Mouse (Mus musculus) gastrocnemius, postnatal 25 days (tissue): ENCODE measurements around the gene Serpina1d. TPM values are rescaled to one million over a fixed set of nuclear protein-coding genes. Genes with fewer than 3 reads are reported as not detected.
"Not testable (repeated sequence)": the region's sequence is repeated elsewhere in the genome, so short reads cannot be mapped to it uniquely, and the experiment has no call there.

Experiments
- DNase-seq: peaks from one replicate; pipeline ENCODE4 v3.0.0; 2022
- long read RNA-seq, 2 experiments: library from polyadenylated mRNA; stranded (forward); transcript quantifications; one replicate each; pipeline ENCODE4 v2.0.0; 2021
- total RNA-seq, 2 experiments: library from RNA; stranded (reverse); gene quantifications; 1 replicate in 1 of 2; 2 replicates in 1 of 2; pipeline ENCODE4 v1.2.3; 2021

Serpina1d gene
- total RNA-seq: not detected
- long read RNA-seq, experiment 1: 0 reads
- long read RNA-seq, experiment 2: 0 reads

DNA sequence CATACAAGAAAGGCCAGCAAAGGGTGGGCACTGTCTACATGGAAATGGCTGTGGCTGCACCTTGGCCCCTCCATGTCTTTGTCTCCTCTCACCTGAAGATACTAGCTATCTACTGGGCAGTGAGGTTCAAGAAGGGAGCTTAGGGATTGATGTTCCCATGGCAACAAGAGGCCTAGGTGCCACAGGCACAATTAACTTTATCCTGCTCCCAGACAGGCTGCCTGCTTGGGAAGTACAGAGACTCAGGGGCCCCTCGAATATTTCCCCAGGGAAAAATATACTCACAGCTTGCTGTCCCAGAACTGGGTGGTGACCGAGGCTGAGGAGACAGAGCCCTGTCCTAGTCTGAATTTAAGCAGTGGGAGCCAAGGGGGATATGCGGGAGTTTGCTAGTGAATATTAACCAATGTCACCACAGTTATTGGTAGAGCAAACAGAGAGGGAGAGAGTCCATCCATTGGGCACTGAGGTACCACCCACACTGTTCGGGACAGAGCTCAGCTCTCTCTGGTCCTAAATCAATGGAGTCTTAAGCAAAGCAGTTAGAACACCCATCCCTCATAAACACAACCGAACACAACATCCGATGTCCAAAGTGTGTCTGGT, at the start of gene Serpina1d:
Serpina1d (minus strand) TSS at position 347 of the 606 bp plus-strand sequence.
- DNase-seq: not testable (repeated sequence)

DNA sequence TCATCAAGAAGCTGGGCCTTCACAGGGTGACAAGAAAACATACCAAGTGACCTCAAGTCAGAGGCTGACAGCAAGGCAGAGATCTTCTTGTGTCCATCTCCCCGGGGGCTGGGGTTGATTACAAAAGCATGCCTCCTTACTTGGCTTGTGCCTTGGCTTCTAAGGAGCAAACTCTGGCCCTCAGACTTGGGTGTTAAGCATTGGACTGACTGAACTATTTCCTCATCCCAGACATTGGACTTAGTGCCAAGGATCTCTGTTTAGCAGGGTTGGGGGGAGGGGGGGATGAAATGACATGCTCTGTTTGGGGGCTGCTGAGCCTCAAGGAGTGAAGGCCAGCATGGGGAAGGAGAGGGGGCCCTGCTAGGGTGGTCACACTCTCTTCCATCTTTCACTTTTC, 2.8 kb downstream of the Serpina1d start:
- not testable (repeated sequence) for DNase-seq

DNA sequence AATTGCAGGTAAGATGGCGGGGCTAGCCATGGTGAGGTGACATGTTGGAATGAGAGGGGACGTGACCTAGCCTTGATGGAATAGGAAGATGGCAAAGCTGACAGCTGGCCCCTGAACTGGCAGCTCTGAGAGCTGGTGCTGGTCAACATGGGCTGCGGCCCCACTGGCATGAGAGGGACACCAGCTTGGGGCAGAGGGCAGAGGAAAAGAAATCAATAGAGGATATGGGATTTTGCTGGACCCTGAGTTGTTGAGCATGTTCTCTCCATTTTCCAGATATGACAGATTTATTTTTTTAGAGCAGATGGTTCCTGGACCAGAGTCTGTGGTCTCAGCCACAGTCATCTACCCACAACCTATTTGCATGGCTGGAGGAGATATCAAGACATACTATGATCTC, 10.3 kb downstream of the Serpina1d start:
- DNase-seq: not testable (repeated sequence)

DNA sequence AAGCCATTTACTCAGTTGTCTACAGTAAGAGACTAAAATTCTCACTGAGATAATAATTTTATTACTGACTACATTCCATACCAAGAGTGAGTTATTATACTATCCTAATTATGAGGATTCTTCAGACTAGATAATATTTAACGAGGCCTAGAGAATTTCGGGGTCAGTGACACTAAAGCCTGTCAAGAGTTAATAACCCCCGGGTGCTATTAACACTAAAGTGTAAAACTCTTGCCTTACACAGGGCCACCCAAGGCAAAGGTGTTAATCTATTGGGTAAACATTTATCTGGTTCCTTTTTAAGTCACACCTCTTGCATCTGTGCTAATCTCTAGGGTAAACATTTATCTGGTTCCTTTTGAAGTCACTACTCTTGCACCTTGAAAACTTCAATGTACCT, 13.1 kb downstream of the Serpina1d start:
- DNase-seq: not testable (repeated sequence)

DNA sequence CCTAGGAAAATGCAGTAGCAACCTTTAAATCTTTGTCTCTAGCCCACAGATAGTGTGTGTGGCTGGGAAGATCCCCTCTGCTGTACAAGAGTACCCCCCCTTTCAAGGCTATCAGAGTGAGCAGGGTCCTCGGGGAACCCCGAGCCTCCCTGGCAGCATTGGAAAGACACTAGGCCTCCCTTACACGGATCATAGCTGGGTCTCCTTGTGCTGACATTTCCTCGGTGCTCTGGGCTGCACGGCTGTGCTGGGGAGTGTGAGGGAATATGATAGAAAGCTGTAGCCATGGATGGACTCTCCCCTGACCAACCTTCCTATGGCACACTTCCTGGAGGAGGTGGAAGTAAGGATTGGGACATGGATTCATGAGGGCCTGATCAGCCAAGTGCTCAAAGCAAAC, 27.4 kb downstream of the Serpina1d start:
- not testable (repeated sequence) for DNase-seq

DNA sequence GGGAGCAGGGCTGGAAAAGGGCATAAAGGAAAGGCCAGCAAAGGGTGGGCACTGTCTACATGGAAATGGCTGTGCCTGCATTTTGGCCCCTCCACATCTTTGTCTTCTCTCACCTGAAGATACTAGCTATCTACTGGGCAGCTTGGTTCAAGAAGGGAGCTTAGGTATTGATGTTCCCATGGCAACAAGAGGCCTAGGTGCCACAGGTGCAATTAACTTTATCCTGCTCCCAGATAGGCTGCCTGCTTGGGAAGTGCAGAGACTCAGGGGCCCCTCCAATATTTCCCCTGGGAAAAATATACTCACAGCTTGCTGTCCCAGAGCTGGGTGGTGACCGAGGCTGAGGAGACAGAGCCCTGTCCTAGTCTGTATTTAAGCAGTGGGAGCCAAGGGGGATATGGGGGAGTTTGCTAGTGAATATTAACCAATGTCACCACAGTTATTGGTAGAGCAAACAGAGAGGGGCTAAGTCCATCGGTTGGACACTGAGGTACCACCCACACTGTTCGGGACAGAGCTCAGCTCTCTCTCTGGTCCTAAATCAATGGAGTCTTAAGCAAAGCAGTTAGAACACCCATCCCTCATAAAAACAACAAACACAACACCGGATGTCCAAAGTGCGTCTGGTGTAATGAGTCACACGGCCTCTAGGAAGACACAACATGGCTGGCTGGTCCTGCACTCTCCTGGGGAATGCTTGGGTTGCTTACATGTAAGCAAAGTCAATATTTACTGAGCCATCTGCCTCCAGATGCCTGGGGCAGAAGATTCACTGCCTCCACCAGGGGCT, 35.4 kb downstream of the Serpina1d start:
- DNase-seq: not testable (repeated sequence)

DNA sequence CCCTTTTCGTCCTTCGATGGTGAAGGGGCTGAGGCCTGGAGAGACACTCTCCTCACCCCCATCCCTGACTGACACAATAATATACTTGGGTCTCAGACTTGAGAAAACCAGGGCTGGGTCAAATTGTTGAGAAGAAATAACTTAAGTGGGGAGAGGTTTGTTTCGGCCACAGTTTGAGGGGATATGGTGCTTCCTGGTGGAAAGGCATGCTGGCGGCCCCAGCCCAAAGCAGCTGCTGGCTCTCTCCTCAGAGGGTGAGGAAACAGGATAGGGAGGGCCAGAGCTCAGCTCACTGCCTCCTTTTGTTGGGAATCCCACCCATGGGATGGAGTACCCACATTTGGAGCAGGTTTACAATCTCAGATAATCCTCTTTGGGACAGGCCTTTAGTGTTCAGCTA, 37.8 kb downstream of the Serpina1d start:
- not testable (repeated sequence) for DNase-seq

DNA sequence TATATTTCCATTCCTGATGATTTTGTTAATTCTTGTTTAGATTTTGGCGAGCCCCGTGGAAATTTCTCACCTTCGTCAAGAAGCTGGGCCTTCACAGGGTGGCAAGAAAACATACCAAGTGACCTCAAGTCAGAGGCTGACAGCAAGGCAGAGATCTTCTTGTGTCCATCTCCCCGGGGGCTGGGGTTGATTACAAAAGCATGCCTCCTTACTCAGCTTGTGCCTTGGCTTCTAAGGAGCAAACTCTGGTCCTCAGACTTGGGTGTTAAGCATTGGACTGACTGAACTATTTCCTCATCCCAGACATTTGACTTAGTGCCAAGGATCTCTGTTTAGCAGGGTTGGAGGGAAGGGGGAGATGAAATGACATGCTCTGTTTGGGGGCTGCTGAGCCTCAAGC, 38.3 kb downstream of the Serpina1d start:
- DNase-seq: not testable (repeated sequence)

Other genes starting within 250 kb of the Serpina1d start
- gene Ppp4r4, start 241.3 kb downstream of the Serpina1d start, total RNA-seq: under 1 TPM; 0.29 to 0.33 TPM
- not detected for gene Serpina10, start 142.1 kb downstream of the Serpina1d start, total RNA-seq
- gene Serpina6, start 116.4 kb downstream of the Serpina1d start, total RNA-seq: not detected
- gene Serpina16, start 97.5 kb downstream of the Serpina1d start, total RNA-seq: not detected
- gene Serpina1f, start 78.1 kb downstream of the Serpina1d start, total RNA-seq: not detected
- not detected for gene Serpina1b, start 56.8 kb upstream of the Serpina1d start, total RNA-seq
- not detected for gene Serpina1a, start 90.0 kb upstream of the Serpina1d start, total RNA-seq
- gene Serpina1c, start 131.3 kb upstream of the Serpina1d start, total RNA-seq: not detected
- under 1 TPM in 1 of 2 experiments, not detected in 1; 0.27 TPM for gene Serpina1e, start 185.4 kb upstream of the Serpina1d start, total RNA-seq
- not detected for gene Serpina11, start 216.4 kb upstream of the Serpina1d start, total RNA-seq
- not detected for gene Serpina9, start 240.2 kb upstream of the Serpina1d start, total RNA-seq